Mouse (Mus musculus) heart, postnatal 0 days (tissue): Measurements from ENCODE around the gene Mapk9. TPM values are rescaled to one million over a fixed set of nuclear protein-coding genes. Genes with fewer than 3 reads are reported as not detected.
A peak's percentile ranks its signal among the peaks of the same experiment; 100 is the strongest.

Experiments
- ATAC-seq: fragments of 200-750 bp; cut with Nextera tagmentation; 2 replicates; pipeline ENCODE4 v1.8.0; 2017; ENCODE audit warnings: low read depth, moderate number of reproducible peaks, moderate library complexity; ENCODE audit not compliant: insufficient read depth
- DNase-seq: peaks from one replicate; pipeline ENCODE4 v3.0.0-alpha.2; 2016; ENCODE audit warnings: low spot score
- H3K27ac ChIP-seq: fragments of 300-500 bp; sonication (generic); 2 replicates; pipeline ENCODE4 v1.5.1; 2014; ENCODE audit warnings: low read depth, mild to moderate bottlenecking
- H3K27me3 ChIP-seq: fragments of 300-500 bp; sonication (generic); 2 replicates; pipeline ENCODE4 v1.6.1; 2014; ENCODE audit warnings: low read length, mixed read lengths; ENCODE audit not compliant: control insufficient read depth, insufficient read depth
- H3K36me3 ChIP-seq: fragments of 300-500 bp; sonication (generic); replicated peaks from 2 replicates; pipeline ENCODE4 v1.6.1; 2014; ENCODE audit warnings: low read length, mixed read lengths; ENCODE audit not compliant: control insufficient read depth, insufficient read depth
- H3K4me1 ChIP-seq: fragments of 300-500 bp; sonication (generic); 2 replicates; pipeline ENCODE4 v1.6.1; 2014; ENCODE audit warnings: antibody characterized with exemption; ENCODE audit not compliant: control insufficient read depth, insufficient read depth
- H3K4me2 ChIP-seq: fragments of 300-500 bp; sonication (generic); 2 replicates; pipeline ENCODE4 v1.6.1; 2014; ENCODE audit warnings: low read depth, mild to moderate bottlenecking, low read length, moderate library complexity
- H3K4me3 ChIP-seq: fragments of 300-500 bp; sonication (generic); 2 replicates; pipeline ENCODE4 v1.5.1; 2014; ENCODE audit warnings: low read depth, low read length
- H3K9ac ChIP-seq: fragments of 300-500 bp; sonication (generic); replicated peaks from 2 replicates; pipeline ENCODE4 v1.6.1; 2014; ENCODE audit warnings: low read depth, low read length, mixed read lengths
- H3K9me3 ChIP-seq: fragments of 300-500 bp; sonication (generic); replicated peaks from 2 replicates; pipeline ENCODE4 v1.6.1; 2016; ENCODE audit warnings: low read length; ENCODE audit not compliant: control insufficient read depth
- CTCF ChIP-seq: IDR thresholded peaks from 2 replicates; pipeline ENCODE4 v1.5.1; 2016; ENCODE audit warnings: antibody characterized with exemption, control low read depth, low read depth
- EP300 ChIP-seq: IDR thresholded peaks from 2 replicates; pipeline ENCODE4 v1.6.1; 2016; ENCODE audit warnings: antibody characterized with exemption, low read depth
- WGBS: fragments of 180-500 bp; shearing (Covaris S2); extraction: QIAGEN DNeasy Blood & Tissue Kit; methylation state at CpG from one replicate; pipeline ENCODE4 v1.1.7; 2014; 5-methylcytosine and 5-hydroxymethylcytosine counted together
- polyA plus RNA-seq: library from polyadenylated mRNA; unstranded; fragments of >200 nt; fragmentation: Nextera tagmentation; extraction: Ambion mirVana; gene quantifications from 2 replicates; pipeline ENCODE4 v1.2.1, GENCODE M21; 2015
- total RNA-seq: library from RNA; depleted of rRNA; stranded (reverse); fragments of >200 nt; gene quantifications from 2 replicates; pipeline ENCODE4 v1.2.3, GENCODE M21; 2014; ENCODE audit warnings: low replicate concordance

Gene Mapk9
- total and polyA plus RNA-seq, 2 experiments from 2014 or later: 25.4 to 37.2 TPM

DNA sequence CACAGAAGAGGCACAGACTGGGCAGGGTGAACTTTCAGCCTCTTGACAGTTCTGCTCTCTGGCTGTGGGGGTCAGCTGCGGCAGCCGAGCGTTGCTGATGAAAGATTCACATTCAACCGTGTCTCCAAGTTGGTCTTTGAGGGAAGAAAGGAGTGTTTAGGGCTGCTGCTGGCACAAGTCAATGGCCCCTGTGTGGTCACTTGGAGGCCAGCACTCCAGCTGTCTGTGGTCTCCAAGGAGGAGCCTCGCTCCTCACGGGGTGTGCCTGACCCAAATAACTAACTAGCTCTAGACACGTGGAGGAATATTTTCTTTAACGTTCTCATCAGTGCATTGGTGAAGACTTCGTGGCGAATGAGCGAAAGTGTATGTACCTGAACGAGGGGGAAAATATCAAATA lies 14.6 kb upstream of the Mapk9 start:
- Histone ChIP-seq H3K27me3 (no peaks in the 10 kb centered on the region), H3K9me3 (no peaks in the 10 kb centered on the region), H3K27ac (no peak overlapping the region), H3K9ac (no peak overlapping the region), H3K4me3 (no peak overlapping the region), H3K36me3 (0 out of 2 replicates have a peak, but pooled peaks cover 13% of the 10 kb centered on the region), H3K4me2 (no peak overlapping the region), H3K4me1 (peaks cover 10% of the 10 kb centered on the region)
- no peak for TF ChIP-seq EP300
- no peak for TF ChIP-seq CTCF
- ATAC-seq (no peak), DNase-seq (no peak)
- WGBS: 79% methylated on average over 12 of the region's 12 CpGs

DNA sequence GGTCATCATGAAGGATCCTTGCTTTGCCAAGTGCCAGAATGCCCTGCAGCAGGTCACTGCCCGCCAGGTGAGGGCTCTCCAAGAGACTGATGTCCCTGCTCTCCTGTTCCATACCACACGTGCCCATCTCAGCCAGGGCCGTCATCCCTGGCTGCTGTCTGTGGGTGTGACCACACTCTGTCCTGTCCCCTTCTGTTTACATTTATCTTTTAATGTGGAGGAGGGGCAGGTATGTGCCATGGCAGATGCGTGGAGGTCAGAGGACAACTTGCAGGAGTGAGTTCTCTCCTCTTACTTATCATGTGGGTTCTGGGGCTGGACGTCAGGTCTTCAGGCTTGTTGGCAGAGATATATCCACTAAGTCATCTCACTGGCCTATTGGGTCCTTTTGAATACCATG lies 13.6 kb upstream of the Mapk9 start:
- H3K36me3 ChIP-seq: 0 out of 2 replicates have a peak, but pooled peaks cover 13% of the 10 kb centered on the region
- 78% methylated on average over 5 of the region's 5 CpGs for WGBS
- no peak for TF ChIP-seq CTCF
- no peak for TF ChIP-seq EP300
- no peak overlapping the region for H3K4me2 ChIP-seq
- no peaks in the 10 kb centered on the region for H3K27me3 ChIP-seq
- no peak overlapping the region for H3K4me3 ChIP-seq
- no peaks in the 10 kb centered on the region for H3K9me3 ChIP-seq
- ATAC-seq: no peak
- H3K9ac ChIP-seq: no peak overlapping the region
- H3K4me1 ChIP-seq: peaks cover 10% of the 10 kb centered on the region
- no peak overlapping the region for H3K27ac ChIP-seq
- DNase-seq: no peak

DNA sequence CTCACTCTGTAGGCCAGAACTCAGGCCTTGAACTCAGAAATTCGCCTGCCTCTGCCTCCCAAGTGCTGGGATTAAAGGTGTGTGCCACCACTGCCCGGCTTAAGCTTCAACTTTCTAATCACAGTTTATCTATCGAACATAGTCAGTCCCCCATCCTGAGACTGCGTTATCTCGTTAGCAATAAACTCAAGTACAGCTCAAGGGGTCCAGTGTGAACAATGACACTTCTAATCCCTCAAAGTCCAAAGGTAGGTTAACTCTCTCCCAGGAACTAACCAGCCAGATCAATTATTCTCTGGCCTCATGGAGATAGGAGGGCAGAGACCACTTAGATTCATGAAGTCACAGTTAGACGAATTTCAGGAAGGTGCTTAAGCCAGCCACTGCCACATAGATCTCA lies 12.3 kb upstream of the Mapk9 start:
- Histone ChIP-seq H3K27ac (no peak overlapping the region), H3K9me3 (no peaks in the 10 kb centered on the region), H3K36me3 (0 out of 2 replicates have a peak, but pooled peaks cover 13% of the 10 kb centered on the region), H3K27me3 (no peaks in the 10 kb centered on the region), H3K4me1 (peaks cover 7% of the 10 kb centered on the region), H3K4me2 (no peak overlapping the region), H3K4me3 (no peak overlapping the region), H3K9ac (no peak overlapping the region)
- DNase-seq (no peak), ATAC-seq (no peak)
- TF ChIP-seq EP300 (no peak), CTCF (no peak)
- WGBS: 83% methylated on average over 6 of the region's 6 CpGs

DNA sequence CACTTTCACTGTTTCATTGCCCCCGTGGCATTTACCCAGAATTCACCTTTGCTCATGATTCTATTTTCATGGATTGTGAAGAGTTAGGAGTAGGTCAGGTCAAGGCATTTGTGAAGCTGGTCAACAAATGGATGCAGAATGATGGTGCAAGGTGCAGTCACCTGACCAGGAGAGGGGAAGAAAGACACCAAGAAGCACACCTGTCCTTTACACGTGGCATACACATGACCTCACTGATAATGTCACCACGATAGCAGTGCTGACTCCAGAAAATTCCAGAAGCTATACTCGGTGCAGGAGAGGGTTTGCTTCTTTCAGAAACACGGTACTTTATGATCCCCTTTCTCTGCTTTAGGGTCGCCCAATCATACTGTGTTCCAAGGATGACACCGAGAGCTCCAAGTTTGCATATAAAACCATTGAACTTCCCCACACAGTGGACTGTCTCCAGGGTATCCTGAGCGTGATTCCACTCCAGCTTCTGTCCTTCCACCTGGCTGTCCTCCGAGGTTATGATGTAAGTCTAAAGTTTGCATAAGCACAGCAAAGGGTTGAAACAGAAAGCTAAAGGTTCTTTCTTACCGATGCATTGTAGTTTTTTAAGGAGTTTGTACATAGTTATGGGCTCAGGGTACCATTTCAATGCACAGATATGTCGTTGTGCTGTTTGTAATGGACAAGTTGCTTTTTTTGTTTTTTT lies 11.1 kb upstream of the Mapk9 start:
- ATAC-seq (no peak), DNase-seq (no peak)
- Histone ChIP-seq H3K4me2 (no peak overlapping the region), H3K4me1 (no peaks in the 10 kb centered on the region), H3K27me3 (no peaks in the 10 kb centered on the region), H3K9ac (no peak overlapping the region), H3K27ac (no peak overlapping the region), H3K36me3 (0 out of 2 replicates have a peak, but pooled peaks cover 13% of the 10 kb centered on the region), H3K4me3 (no peak overlapping the region), H3K9me3 (no peaks in the 10 kb centered on the region)
- TF ChIP-seq EP300 (no peak), CTCF (no peak)
- WGBS: 83% methylated on average over 11 of the region's 11 CpGs

DNA sequence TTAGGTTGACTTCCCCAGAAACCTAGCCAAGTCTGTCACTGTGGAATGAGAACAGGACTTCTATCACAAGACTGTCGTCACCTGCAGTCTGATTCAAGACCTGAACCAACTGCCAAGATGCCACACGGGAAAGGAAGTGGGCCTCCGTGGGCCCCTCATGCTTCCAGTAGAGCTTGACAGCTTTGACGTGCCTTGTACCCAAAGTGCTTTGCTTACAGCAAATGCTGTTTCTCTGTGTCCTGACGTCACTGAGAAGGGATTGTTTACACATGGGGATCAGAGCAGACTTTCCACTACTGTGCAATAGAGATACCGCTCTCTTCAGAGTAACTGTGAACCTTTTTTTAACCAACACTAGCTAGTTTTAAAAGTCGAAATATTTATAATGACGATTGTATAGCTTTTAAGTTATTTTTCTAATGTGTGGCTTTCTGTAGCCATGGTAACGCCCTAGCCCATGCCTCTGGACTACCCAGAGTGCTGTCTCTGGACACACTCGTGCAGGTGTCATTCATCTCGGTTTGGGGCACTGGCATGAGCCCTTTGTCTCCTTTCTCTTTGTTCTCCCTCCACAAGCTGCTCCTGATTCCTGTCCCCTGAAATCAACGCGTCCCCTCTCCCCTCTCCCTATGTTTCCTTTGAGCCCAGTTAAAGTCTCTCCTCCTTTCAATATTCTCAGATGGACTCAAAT lies 8.7 kb upstream of the Mapk9 start:
- DNase-seq: no peak
- Histone ChIP-seq H3K27ac (peak overlapping the region; percentile 57; the same call in 1 of the 2 replicates), H3K27me3 (no peaks in the 10 kb centered on the region), H3K4me1 (peaks cover 8% of the 10 kb centered on the region; the same call in 1 of the 2 replicates), H3K36me3 (0 out of 2 replicates have a peak, but pooled peaks cover 10% of the 10 kb centered on the region), H3K4me3 (no peak overlapping the region), H3K4me2 (no peak overlapping the region), H3K9ac (no peak overlapping the region), H3K9me3 (no peaks in the 10 kb centered on the region)
- WGBS: 47% methylated on average over 13 of the region's 13 CpGs
- TF ChIP-seq CTCF (no peak), EP300 (no peak)
- ATAC-seq: no peak
